Mouse (Mus musculus) left cerebral cortex, adult 2 months (tissue): ENCODE results near the gene Piezo1. TPM values are rescaled to one million over a fixed set of nuclear protein-coding genes. Genes with fewer than 3 reads are reported as not detected.

Source experiments
- DNase-seq, 2 experiments: peaks; one replicate each; pipeline ENCODE4 v3.0.0; 2021 to 2022; ENCODE audit warnings: low spot score in 2 of 2, mixed read lengths in 1 of 2; ENCODE audit errors: extremely low spot score in 1 of 2
- H3K27ac ChIP-seq: fragments of 200-600 bp; 2 replicates; pipeline ENCODE4 v1.8.1; 2022
- H3K4me3 ChIP-seq: fragments of 200-600 bp; 2 replicates; pipeline ENCODE4 v1.8.1; 2022
- CTCF ChIP-seq: fragments of 200-600 bp; IDR thresholded peaks from 2 replicates; pipeline ENCODE4 v1.8.1; 2022; ENCODE audit warnings: antibody characterized with exemption, mild to moderate bottlenecking, moderate library complexity
- intact Hi-C: fragments of 180-260 bp; cut with DNase I; formaldehyde crosslinking; loops from one replicate; pipeline ENCODE4 v1.15.1; 2025
- total RNA-seq, 2 experiments: library from RNA; stranded (reverse); gene quantifications; 2 replicates each; pipeline ENCODE4 v1.2.3; 2021

Piezo1 gene
- total RNA-seq, 2 experiments from 2014 or later, result 6.8 to 7.7 TPM

- intact Hi-C loops, result no loop called here
- no peak for TF ChIP-seq CTCF
- no peak for DNase-seq
- Histone ChIP-seq H3K4me3 (no peak overlapping the region), H3K27ac (no peak overlapping the region)
These were observed 22.0 kb downstream of the Piezo1 start for GRCm38 (mm10) chr8:122529159-122529558.

- Histone ChIP-seq H3K27ac (no peak overlapping the region), H3K4me3 (no peak overlapping the region)
- intact Hi-C loops, result no loop called here
- DNase-seq, result no peak
- no peak for TF ChIP-seq CTCF
These were observed 23.2 kb downstream of the Piezo1 start for GRCm38 (mm10) chr8:122527937-122528336.

DNA sequence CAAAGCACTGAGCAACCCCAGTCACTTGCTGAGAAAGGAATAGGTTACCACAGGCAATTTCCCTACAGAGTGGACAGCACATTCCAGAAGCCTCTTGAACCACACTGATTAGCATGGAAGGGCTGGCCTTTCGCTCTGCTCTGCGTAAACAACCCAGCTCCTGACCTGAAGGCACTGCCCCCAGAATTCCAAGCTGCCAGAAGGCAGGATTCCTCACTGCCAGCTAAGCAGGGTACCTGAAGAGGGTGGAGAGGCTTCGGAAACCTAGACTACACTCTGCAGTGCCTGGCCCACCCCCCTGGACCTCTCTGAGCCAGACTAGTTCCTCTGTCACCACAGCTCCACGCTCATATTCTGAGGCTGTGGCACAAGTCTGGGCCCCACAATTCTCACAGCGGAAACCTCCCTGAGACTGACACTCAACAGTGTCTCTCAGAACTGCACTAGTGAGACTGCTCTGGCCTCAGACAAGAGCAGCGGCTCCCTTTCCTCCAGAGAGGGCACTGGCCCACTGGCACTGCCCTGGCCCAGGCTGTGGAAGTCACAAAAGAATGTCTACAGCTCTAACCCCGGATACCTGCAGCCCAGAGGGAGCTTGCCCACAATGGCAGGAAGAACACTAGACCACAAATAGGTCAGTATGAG lies 24.5 kb downstream of the Piezo1 start:
- Histone ChIP-seq H3K27ac (no peak overlapping the region), H3K4me3 (no peak overlapping the region)
- DNase-seq, result no peak
- intact Hi-C loops, result no loop called here
- no peak for TF ChIP-seq CTCF

- intact Hi-C loops, result no loop called here
These were observed 25.0 kb downstream of the Piezo1 start for GRCm38 (mm10) chr8:122526084-122526483.

DNA sequence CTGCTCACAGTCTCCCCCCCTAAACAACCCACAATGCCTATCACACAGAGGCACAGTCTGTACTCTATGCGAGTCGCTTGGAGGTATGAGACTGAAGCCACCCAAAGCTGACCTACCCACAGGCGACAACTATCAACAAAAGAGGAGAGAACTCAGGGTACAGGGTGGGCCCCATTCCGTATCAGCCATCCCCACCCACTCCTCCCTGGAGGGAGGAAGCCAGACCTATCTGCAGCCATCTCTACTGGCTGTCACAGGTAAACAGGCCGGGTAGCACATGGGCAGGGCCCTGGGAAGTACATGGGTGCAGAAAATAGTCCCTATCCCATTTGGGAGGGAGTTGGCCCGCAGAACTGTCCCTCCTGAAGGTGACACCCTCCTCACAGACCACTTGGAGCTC lies 26.1 kb downstream of the Piezo1 start:
- Histone ChIP-seq H3K27ac (no peak overlapping the region), H3K4me3 (no peak overlapping the region)
- intact Hi-C loops, result no loop called here
- no peak for DNase-seq
- TF ChIP-seq CTCF, result no peak

More at GRCm38 (mm10) chr8:122526084-122526483, 25.0 kb downstream of the Piezo1 start:
- no peak for TF ChIP-seq CTCF
- Histone ChIP-seq H3K4me3 (no peak overlapping the region), H3K27ac (no peak overlapping the region)
- DNase-seq, result no peak

GRCm38 (mm10) chr8:122524506-122524905 lies 26.6 kb downstream of the Piezo1 start:
- TF ChIP-seq CTCF, result no peak
- Histone ChIP-seq H3K4me3 (no peak overlapping the region), H3K27ac (no peak overlapping the region; the same call in 1 of the 2 replicates)
- DNase-seq, result no peak
- intact Hi-C loops, result no loop called here

DNA sequence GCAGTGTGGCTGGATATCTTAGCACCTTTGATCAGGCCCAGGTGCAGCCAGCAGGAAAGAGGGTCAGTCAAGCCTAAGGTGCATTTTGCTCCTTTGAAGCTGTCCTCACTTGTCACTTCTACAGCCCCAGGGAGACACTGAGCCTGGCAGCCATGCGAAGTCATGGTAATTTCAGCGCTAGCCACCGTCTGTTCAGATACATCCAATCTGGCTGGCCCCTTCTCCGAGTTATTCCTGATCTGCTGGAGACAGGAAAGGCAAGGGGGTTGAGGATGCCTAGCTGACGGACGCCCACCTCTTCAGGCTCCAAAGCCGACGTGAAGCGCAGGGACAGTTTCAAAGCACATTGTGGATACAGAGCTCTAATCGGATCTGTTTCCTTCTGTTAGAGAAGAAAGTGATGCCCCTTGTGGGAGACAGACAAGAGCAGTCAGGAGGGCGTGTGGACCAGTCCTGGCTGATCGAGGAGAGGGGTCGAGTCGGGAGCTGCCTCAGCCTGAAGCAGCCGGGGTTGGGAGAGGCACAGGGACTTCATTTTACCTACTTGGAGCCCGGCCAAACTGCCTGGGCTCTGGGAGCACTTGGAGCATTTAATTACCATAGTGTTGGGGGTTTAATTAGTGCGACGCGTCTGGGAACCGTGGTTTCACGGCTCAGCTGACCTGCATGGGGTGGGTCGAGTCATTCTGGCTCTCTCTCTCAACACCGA lies 27.3 kb downstream of the Piezo1 start:
- Histone ChIP-seq H3K4me3 (peak overlapping the region; percentile 9; the same call in 1 of the 2 replicates), H3K27ac (peak overlapping the region; percentile 13)
- intact Hi-C loops, result no loop called here
- peak; percentile 17 to 28 for DNase-seq
- TF ChIP-seq CTCF, result no peak

- no peak; the same call in 1 of the 2 replicates for TF ChIP-seq CTCF
- intact Hi-C loops, result no loop called here
- no peak overlapping the region for H3K4me3 ChIP-seq
- H3K27ac ChIP-seq, result peak overlapping the region; percentile 13
- no peak for DNase-seq
These were observed 28.1 kb downstream of the Piezo1 start for GRCm38 (mm10) chr8:122522796-122523651.

DNA sequence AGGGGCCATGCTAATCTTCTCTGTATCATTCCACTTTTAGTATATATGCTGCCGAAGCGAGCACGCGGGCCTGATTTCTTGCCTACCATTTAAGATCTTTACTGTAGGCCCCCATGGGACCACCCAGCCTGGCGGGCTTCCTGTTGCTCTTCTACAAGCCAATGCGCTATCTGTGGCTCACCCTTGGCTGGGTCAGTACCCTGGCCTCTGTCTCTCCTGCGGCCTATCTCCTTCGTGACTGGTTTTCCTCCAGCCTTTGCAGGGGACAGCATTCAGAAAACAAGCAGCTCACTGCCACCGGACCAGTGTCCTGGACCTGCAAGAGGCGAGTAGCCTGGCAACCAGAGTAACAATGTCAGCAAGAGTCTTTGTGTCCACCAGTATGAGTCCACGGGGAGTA lies 30.5 kb downstream of the Piezo1 start:
- intact Hi-C loops, result no loop called here
- TF ChIP-seq CTCF, result no peak
- no peak for DNase-seq
- H3K27ac ChIP-seq, result no peak overlapping the region
- no peak overlapping the region for H3K4me3 ChIP-seq

GRCm38 (mm10) chr8:122517541-122518190 lies 33.5 kb downstream of the Piezo1 start:
- TF ChIP-seq CTCF, result no peak
- intact Hi-C loops, result no loop called here
- H3K27ac ChIP-seq, result peak overlapping the region; percentile 67
- no peak for DNase-seq
- no peak overlapping the region for H3K4me3 ChIP-seq

DNA sequence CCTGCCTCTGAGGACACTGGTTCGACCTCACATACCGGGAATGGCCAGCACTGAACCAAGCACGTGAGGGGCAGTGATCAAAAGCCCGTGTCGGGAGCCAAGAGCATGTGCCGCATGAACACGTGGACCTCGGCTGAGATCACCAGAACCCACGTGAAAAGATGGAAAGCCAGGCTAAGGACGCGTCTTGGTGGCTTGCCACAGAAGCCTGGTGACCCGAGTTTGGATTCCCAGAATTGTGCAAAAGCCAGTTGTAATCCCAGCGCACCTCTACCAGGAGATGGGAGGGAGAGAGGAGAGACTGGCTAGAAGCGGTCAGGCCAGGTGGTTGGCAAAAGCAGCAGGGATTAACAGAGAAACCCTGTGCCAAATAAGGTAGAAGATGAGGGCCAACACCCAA lies 35.4 kb downstream of the Piezo1 start:
- intact Hi-C loops, result no loop called here
- no peak for TF ChIP-seq CTCF
- no peak overlapping the region for H3K27ac ChIP-seq
- DNase-seq, result no peak
- no peak overlapping the region for H3K4me3 ChIP-seq
